8 mouse cellular contexts compared by ENCODE assay signal in the genomic region with DNA sequence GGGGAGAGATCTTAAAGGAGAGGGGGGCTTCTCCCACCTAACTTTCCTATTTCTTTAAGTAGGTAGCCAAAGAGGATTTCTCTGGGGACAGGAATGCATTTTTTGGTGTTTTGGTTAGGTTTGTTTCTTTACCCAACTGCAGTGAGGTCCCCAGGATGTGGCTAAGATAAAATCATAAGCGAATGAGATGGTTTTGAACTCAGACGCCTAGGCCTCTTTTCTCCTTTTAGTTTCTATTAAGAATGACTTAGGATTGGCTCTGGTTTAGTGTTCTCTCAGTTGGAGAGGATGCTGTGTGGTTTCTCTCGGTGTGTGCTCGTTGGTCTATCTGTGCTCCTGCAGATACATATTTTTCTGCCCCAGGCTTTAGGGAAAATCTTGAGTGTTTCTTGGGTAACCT. TPM values are rescaled to one million over a fixed set of nuclear protein-coding genes. Genes with fewer than 3 reads are reported as not detected.
DNase-seq lines count a peak whose midpoint lies in the region; ATAC-seq and TF ChIP-seq lines count a peak whose summit lies in the region.

No protein-coding gene starts in this region.

- no peaks in the 10 kb centered on the region for H3K9me3 ChIP-seq in heart, embryonic 11.5 days (replicated peaks; ENCODE audit: control insufficient read depth, low read length)
- no peaks in the 10 kb centered on the region for H3K9me3 ChIP-seq in forebrain, embryonic 14.5 days (replicated peaks; ENCODE audit: control insufficient read depth, low read length)

- peak overlapping the region; percentile 96 for H3K9ac ChIP-seq in heart, embryonic 11.5 days (ENCODE audit: low read depth, low read length)
- H3K9ac ChIP-seq in forebrain, embryonic 14.5 days (ENCODE audit: low read length), result peak overlapping the region; percentile 91

- WGBS in heart, embryonic 11.5 days (ENCODE audit: insufficient replicate concordance), result 19% methylated on average over 4 of the region's 4 CpGs
- WGBS in forebrain, embryonic 14.5 days, result 20% methylated on average over 4 of the region's 4 CpGs

- no peak for DNase-seq in heart, postnatal 10 days
- DNase-seq in forebrain, embryonic 14.5 days (ENCODE audit: low spot score), result no peak
- DNase-seq in lung, postnatal 25 days (ENCODE audit: low spot score), result peak; percentile 33
- DNase-seq in cerebellum, postnatal 36 days, result no peak
- DNase-seq in layer of hippocampus, adult 8-10 months (ENCODE audit: low spot score in 2 of 2), result no peak

- intact Hi-C loops in heart, postnatal 10 days (cut with DNase I), result loop anchor here (1.0 kb wide), 2 partner anchors 34 to 72 kb away; no protein-coding TSS in a partner anchor

- 0 out of 2 replicates have a peak overlapping the region, but pooled peaks have one; percentile 98 for H3K27ac ChIP-seq in heart, embryonic 11.5 days (ENCODE audit: low read depth, low read length)
- H3K27ac ChIP-seq in forebrain, embryonic 14.5 days (ENCODE audit: low read depth, low read length), result no peak overlapping the region; the same call in 1 of the 2 replicates

- no peaks in the 10 kb centered on the region for H3K27me3 ChIP-seq in heart, embryonic 11.5 days (ENCODE audit: control insufficient read depth, insufficient read depth, low read length)
- no peaks in the 10 kb centered on the region for H3K27me3 ChIP-seq in C2C12 (ENCODE audit: control insufficient read depth, insufficient read depth, insufficient read length)
- no peaks in the 10 kb centered on the region for H3K27me3 ChIP-seq in forebrain, embryonic 14.5 days (replicated peaks; ENCODE audit: control insufficient read depth, insufficient read depth, low read length)

- H3K36me3 ChIP-seq in heart, embryonic 11.5 days (ENCODE audit: control insufficient read depth, insufficient read depth, low read length), result no peaks in the 10 kb centered on the region
- H3K36me3 ChIP-seq in C2C12 (ENCODE audit: control insufficient read depth, insufficient read depth), result peaks cover 11% of the 10 kb centered on the region
- H3K36me3 ChIP-seq in forebrain, embryonic 14.5 days (ENCODE audit: control insufficient read depth, insufficient read depth, low read length), result peaks cover 5% of the 10 kb centered on the region; the same call in 1 of the 2 replicates

- H3K79me2 ChIP-seq in C2C12 (ENCODE audit: control insufficient read depth, insufficient read depth), result peaks cover 62% of the 10 kb centered on the region

- no peak for ATAC-seq in heart, embryonic 11.5 days (replicated peaks; ENCODE audit: insufficient number of reproducible peaks, low FRiP score, low TSS enrichment)
- no peak for ATAC-seq in forebrain, embryonic 14.5 days
- no peak for ATAC-seq in frontal cortex, adult (ENCODE audit: low TSS enrichment)

- no peak for TF ChIP-seq CTCF in C2C12 (IDR thresholded peaks at IDR 0.05; ENCODE audit: control insufficient read depth, insufficient read depth, insufficient read length)

- peak overlapping the region; percentile 79 for H3K4me2 ChIP-seq in heart, embryonic 11.5 days
- peak overlapping the region; percentile 86 for H3K4me2 ChIP-seq in forebrain, embryonic 14.5 days (ENCODE audit: low read length)

- H3K79me3 ChIP-seq in C2C12 (ENCODE audit: low read depth), result peaks cover 19% of the 10 kb centered on the region

- peak overlapping the region; percentile 79 for H3ac ChIP-seq in C2C12 (ENCODE audit: control insufficient read depth, insufficient read length, low read depth)

- peaks cover 42% of the 10 kb centered on the region for H3K4me1 ChIP-seq in heart, embryonic 11.5 days (ENCODE audit: control insufficient read depth, insufficient read depth, low read length)
- H3K4me1 ChIP-seq in forebrain, embryonic 14.5 days (ENCODE audit: control insufficient read depth, insufficient read depth, low read length), result peaks cover 22% of the 10 kb centered on the region

- H3K4me3 ChIP-seq in heart, embryonic 11.5 days (ENCODE audit: low read depth, low read length), result peak overlapping the region; percentile 90
- H3K4me3 ChIP-seq in C2C12 (ENCODE audit: insufficient read depth, poor library complexity, severe bottlenecking), result peak overlapping the region; percentile 85
- peak overlapping the region; percentile 76 for H3K4me3 ChIP-seq in forebrain, embryonic 14.5 days (ENCODE audit: low read depth, low read length)

TF ChIP-seq in C2C12, 6 proteins besides CTCF, POLR2A, EP300 and RAD21:
- no peak for TF ChIP-seq CEBPB (IDR thresholded peaks at IDR 0.05; ENCODE audit: low read depth)
- no peak for TF ChIP-seq USF1 (IDR thresholded peaks at IDR 0.05; ENCODE audit: low read depth)
- no peak for TF ChIP-seq MYOG (IDR thresholded peaks at IDR 0.05; ENCODE audit: control insufficient read depth, extremely low read depth, insufficient read length)

RNA-seq across cellular contexts. Expression of a gene that starts 1.3 kb away (rescaled TPM):
- polyA plus RNA-seq in heart, embryonic 11.5 days (2014; fragmentation: Nextera tagmentation; extraction: Ambion mirVana), result 23.0 and 24.3 TPM in 2 replicates
- total RNA-seq in heart, postnatal 10 days (2021), result 100 to 1,000 TPM in 1 of 2 experiments, 10 to 100 TPM in 1; 95.7 to 103 TPM
- polyA plus RNA-seq in C2C12 (2012; fragmentation: generic; extraction: Trizol), result 12.8 TPM
- 23.5 and 30.9 TPM in 2 replicates for polyA plus RNA-seq in forebrain, embryonic 14.5 days (2014; fragmentation: Nextera tagmentation; extraction: Ambion mirVana)
- 100 to 1,000 TPM; 392 to 484 (median 448) TPM for total RNA-seq in layer of hippocampus, adult 8-10 months (2022)

RNA-seq across cellular contexts. Expression of a gene that starts 57.2 kb away (rescaled TPM):
- polyA plus RNA-seq in heart, embryonic 11.5 days (2014; fragmentation: Nextera tagmentation; extraction: Ambion mirVana), result 13.0 and 13.7 TPM in 2 replicates
- 10 to 100 TPM; 38.5 to 39.6 TPM for total RNA-seq in heart, postnatal 10 days (2021)
- polyA plus RNA-seq in C2C12 (2012; fragmentation: generic; extraction: Trizol), result 93.0 TPM
- 6.5 and 7.2 TPM in 2 replicates for polyA plus RNA-seq in forebrain, embryonic 14.5 days (2014; fragmentation: Nextera tagmentation; extraction: Ambion mirVana)
- total RNA-seq in layer of hippocampus, adult 8-10 months (2022), result 10 to 100 TPM in 1 of 4 experiments, 1 to 10 TPM in 3; 6.2 to 19.2 (median 8.1) TPM
